Mouse (Mus musculus) hindbrain, embryonic 11.5 days (tissue): ENCODE measurements around the gene Alkbh3. TPM values are rescaled to one million over a fixed set of nuclear protein-coding genes. Genes with fewer than 3 reads are reported as not detected.

Experiments used
- ATAC-seq: fragments of 200-750 bp; cut with Nextera tagmentation; 2 replicates; pipeline ENCODE4 v1.8.0; 2017; ENCODE audit warnings: mild to moderate bottlenecking, moderate TSS enrichment, moderate library complexity; ENCODE audit not compliant: low FRiP score
- DNase-seq: peaks from one replicate; pipeline ENCODE4 v3.0.0-alpha.2; 2015; ENCODE audit warnings: low spot score
- H3K27ac ChIP-seq: fragments of 300-500 bp; sonication (generic); 2 replicates; pipeline ENCODE4 v1.5.1; 2014; ENCODE audit warnings: mild to moderate bottlenecking, low read depth, low read length
- H3K27me3 ChIP-seq: fragments of 300-500 bp; sonication (generic); 2 replicates; pipeline ENCODE4 v1.6.1; 2014; ENCODE audit warnings: mild to moderate bottlenecking, low read length, moderate library complexity, mixed read lengths; ENCODE audit not compliant: control insufficient read depth, insufficient read depth
- H3K36me3 ChIP-seq: fragments of 300-500 bp; sonication (generic); 2 replicates; pipeline ENCODE4 v1.6.1; 2014; ENCODE audit warnings: mild to moderate bottlenecking, low read length, moderate library complexity, mixed read lengths; ENCODE audit not compliant: control insufficient read depth, insufficient read depth
- H3K4me1 ChIP-seq: fragments of 300-500 bp; sonication (generic); replicated peaks from 2 replicates; pipeline ENCODE4 v1.6.1; 2014; ENCODE audit warnings: low read length, mixed read lengths; ENCODE audit not compliant: control insufficient read depth, insufficient read depth
- H3K4me2 ChIP-seq: fragments of 300-500 bp; sonication (generic); replicated peaks from 2 replicates; pipeline ENCODE4 v1.6.1; 2014; ENCODE audit warnings: mild to moderate bottlenecking, low read depth, low read length
- H3K4me3 ChIP-seq: fragments of 300-500 bp; sonication (generic); 2 replicates; pipeline ENCODE4 v1.5.1; 2014; ENCODE audit warnings: low read depth, low read length
- H3K9ac ChIP-seq: fragments of 300-500 bp; sonication (generic); 2 replicates; pipeline ENCODE4 v1.6.1; 2014; ENCODE audit warnings: low read depth, low read length
- H3K9me3 ChIP-seq: fragments of 300-500 bp; sonication (generic); 2 replicates; pipeline ENCODE4 v1.6.1; 2016; ENCODE audit warnings: low read length; ENCODE audit not compliant: control insufficient read depth
- WGBS: fragments of 180-500 bp; shearing (Covaris S2); extraction: QIAGEN DNeasy Blood & Tissue Kit; methylation state at CpG from one replicate; pipeline ENCODE4 v1.1.7; 2014; 5-methylcytosine and 5-hydroxymethylcytosine counted together
- polyA plus RNA-seq: library from polyadenylated mRNA; unstranded; fragments of >200 nt; fragmentation: Nextera tagmentation; extraction: Ambion mirVana; gene quantifications from 2 replicates; pipeline ENCODE4 v1.2.1, GENCODE M21; 2014

Gene Alkbh3
- polyA plus RNA-seq, 1 experiment from 2014 or later, result 51.9 TPM

DNA sequence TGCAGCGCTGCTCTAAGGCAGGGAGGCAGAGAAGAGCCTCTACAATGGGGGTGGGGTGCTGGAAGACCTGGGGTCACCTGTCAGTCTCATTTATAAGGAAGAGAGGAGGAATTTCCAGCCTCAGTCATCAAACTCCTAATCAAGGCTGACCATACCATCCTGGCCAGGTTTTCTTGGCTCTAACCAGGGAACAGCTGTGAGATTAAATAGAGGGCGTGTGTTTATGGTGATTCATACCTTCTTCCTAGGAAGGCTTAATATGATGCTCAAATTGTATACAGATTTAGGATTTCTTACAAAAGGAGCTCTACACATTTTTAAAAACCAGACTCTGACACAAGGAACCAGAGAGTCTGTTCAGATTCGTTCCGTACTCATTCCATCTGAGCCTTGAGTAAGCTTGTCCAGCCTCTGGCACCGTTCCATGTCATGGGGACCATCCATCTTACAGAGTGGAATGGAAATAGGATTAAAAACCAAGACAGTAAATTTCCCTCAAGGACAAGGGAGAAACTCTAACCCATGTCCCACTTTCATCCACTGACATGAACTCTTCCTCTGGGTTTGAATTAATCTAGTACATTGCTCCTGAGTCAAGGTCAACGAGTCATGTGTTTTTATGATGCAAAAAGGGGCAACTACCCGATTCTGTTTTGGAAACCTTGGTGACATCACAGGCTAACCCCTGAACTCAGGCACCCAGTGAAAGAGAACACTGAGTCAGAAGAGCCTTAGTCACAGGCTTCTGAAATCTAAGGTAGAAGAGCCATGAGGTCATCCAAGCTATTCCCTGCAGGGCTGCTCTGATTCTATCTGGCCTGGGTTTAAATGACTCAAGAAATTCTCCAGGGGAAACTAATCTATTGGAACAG, 31.1 kb downstream of the Alkbh3 start:
- DNase-seq (no peak), ATAC-seq (no peak)
- Histone ChIP-seq H3K36me3 (no peaks in the 10 kb centered on the region), H3K9ac (no peak overlapping the region), H3K27ac (no peak overlapping the region), H3K4me2 (no peak overlapping the region), H3K27me3 (no peaks in the 10 kb centered on the region), H3K4me1 (peaks cover 4% of the 10 kb centered on the region; the same call in 1 of the 2 replicates), H3K4me3 (no peak overlapping the region), H3K9me3 (no peaks in the 10 kb centered on the region)
- WGBS, result 89% methylated on average over 7 of the region's 7 CpGs

DNA sequence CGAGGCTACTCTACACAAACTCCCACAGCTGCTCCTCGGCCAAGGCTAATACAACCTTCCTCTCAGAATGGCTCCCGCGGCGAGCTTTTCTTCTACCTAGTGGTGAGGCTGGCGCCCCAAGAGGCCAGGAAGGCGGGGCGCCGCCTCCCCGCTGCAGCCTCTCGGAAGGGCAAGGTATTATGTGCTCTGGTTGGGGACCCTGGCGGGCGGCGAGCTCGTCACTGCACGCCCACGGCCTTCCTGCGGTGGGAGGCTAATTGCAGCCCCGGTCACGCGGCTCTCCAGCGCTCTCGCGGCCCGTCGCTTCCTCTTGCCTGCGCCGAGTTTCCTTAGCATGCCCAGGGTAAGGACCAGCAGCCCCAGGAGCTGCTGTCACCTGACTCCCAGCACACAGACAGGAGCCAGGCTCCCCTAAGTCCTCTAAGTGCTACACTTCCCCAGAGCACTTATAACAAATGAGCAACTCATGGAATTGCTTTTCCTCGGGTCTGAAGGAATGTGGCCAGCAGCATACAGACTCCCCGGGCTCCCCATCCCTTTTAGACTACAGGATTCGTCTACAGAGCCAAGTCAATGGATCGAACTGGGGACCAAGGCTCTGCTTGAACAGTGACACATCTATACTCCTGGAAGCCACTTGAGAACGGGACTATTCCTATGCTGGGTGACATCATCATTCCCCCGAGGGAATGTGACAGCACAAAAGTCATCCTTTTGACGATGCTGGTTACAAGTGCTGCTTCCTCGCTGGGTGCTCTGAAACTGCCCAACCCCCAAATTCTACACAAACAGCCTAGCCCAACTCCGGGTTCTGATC, 34.0 kb downstream of the Alkbh3 start:
- no peak overlapping the region for H3K27ac ChIP-seq
- ATAC-seq (peak; percentile 70), DNase-seq (peak; percentile 74)
- H3K4me1 ChIP-seq, result peaks cover 4% of the 10 kb centered on the region; the same call in 1 of the 2 replicates
- peak overlapping the region; percentile 33 for H3K4me3 ChIP-seq
- H3K27me3 ChIP-seq, result no peaks in the 10 kb centered on the region
- 4% methylated on average over 37 of the region's 37 CpGs for WGBS
- peak overlapping the region; percentile 64 for H3K9ac ChIP-seq
- peak overlapping the region; percentile 75 for H3K4me2 ChIP-seq
- no peaks in the 10 kb centered on the region for H3K36me3 ChIP-seq
- H3K9me3 ChIP-seq, result no peaks in the 10 kb centered on the region

DNA sequence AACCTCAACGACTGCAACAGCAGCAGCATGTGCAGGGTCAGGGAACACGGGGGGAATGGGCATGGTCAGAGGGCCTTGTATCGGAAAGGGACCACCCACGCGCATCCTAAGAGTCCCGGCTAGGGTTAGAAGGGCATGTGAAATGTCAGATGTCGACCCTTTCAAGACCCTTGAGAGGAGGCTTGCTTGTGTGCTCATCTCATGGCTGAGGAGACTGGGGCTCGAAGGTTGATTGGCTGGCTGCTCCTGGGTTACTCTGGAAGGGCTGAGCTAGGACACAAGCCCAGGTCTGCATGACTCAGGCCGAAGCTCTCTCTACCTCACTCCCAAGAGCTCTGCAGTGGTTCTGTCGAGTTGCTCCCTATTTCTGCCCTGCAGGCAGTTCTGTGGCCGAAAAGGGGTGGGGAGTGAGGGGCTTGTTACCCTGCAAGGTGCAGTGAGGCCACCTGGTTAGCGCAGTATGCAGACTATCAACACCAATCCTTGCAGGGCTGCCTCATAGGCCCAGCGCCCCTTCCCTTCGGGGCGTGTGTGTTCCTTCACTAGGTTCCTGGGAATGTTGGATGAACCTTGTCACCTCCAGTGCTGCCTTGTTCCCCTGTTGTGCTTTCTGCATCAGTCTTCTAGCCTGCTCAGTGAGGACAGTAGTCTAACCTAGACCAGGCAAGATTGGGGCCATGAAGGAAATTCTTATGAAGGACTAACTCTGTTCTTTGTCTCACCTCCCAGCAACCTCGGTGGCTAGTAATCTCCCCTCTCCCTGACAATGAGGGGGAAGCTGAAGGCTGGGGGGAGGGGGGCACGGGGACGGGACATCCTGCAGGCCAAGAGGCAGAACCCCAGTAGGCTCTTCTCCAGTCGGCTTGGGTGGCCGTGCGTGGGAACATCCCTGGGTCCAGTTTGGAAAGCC, 34.8 kb downstream of the Alkbh3 start:
- Histone ChIP-seq H3K9me3 (no peaks in the 10 kb centered on the region), H3K9ac (peak overlapping the region; percentile 64), H3K4me2 (peak overlapping the region; percentile 75), H3K4me3 (peak overlapping the region; percentile 33), H3K36me3 (no peaks in the 10 kb centered on the region), H3K4me1 (peaks cover 4% of the 10 kb centered on the region; the same call in 1 of the 2 replicates), H3K27ac (no peak overlapping the region), H3K27me3 (no peaks in the 10 kb centered on the region)
- peak; percentile 45 for DNase-seq
- peak; percentile 41; the same call in 1 of the 2 replicates for ATAC-seq
- 16% methylated on average over 21 of the region's 21 CpGs for WGBS

DNA sequence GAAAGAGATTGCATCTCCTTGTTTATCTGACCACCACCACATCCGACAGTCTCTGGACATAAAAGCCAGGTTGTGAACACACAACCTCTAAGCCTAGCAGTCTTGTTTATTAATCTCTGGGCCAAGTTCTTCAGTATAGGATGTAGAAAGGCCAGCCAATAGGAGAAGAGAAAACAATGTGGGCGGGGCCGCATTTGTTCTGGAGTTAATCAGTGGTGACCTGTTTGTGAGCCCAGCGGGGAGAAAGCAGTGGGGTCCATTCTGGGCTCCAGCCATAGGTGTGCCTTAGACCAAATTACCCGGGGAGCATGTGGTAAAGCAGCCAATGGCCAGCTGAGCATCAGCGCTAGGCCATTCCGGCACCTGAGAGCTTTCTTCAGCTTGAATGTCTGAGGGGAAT, 35.6 kb downstream of the Alkbh3 start:
- no peak overlapping the region for H3K4me2 ChIP-seq
- no peaks in the 10 kb centered on the region for H3K36me3 ChIP-seq
- WGBS, result 47% methylated on average over 7 of the region's 7 CpGs
- H3K27me3 ChIP-seq, result no peaks in the 10 kb centered on the region
- H3K9me3 ChIP-seq, result no peaks in the 10 kb centered on the region
- no peak overlapping the region for H3K9ac ChIP-seq
- H3K27ac ChIP-seq, result no peak overlapping the region
- peaks cover 4% of the 10 kb centered on the region; the same call in 1 of the 2 replicates for H3K4me1 ChIP-seq
- no peak overlapping the region for H3K4me3 ChIP-seq
- DNase-seq (peak; percentile 28), ATAC-seq (peak; percentile 48; the same call in 1 of the 2 replicates)

DNA sequence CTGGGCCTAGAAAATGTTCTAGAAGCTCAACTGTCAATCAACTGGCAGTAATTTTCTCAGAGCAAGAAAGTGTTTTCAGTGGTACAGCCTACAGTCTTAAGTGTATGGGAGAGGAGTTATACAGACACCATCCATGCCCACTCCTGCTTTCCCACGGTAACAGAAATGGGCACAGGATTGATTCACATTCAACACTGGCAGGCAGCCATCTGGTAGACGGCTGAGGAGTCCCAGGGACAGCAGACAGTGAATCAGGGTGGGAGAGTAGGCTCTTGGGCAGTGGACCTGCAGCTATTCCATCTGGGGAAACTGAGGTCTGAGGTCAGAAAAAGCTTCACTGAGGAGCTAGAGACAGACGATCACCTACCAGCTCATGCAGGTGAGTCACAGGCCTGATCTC, 39.0 kb downstream of the Alkbh3 start:
- Histone ChIP-seq H3K27me3 (no peaks in the 10 kb centered on the region), H3K9ac (no peak overlapping the region), H3K36me3 (no peaks in the 10 kb centered on the region), H3K4me1 (peaks cover 2% of the 10 kb centered on the region; the same call in 1 of the 2 replicates), H3K4me3 (no peak overlapping the region), H3K4me2 (no peak overlapping the region), H3K9me3 (no peaks in the 10 kb centered on the region), H3K27ac (no peak overlapping the region)
- ATAC-seq (no peak), DNase-seq (no peak)
- 72% methylated on average over 3 of the region's 3 CpGs for WGBS

DNA sequence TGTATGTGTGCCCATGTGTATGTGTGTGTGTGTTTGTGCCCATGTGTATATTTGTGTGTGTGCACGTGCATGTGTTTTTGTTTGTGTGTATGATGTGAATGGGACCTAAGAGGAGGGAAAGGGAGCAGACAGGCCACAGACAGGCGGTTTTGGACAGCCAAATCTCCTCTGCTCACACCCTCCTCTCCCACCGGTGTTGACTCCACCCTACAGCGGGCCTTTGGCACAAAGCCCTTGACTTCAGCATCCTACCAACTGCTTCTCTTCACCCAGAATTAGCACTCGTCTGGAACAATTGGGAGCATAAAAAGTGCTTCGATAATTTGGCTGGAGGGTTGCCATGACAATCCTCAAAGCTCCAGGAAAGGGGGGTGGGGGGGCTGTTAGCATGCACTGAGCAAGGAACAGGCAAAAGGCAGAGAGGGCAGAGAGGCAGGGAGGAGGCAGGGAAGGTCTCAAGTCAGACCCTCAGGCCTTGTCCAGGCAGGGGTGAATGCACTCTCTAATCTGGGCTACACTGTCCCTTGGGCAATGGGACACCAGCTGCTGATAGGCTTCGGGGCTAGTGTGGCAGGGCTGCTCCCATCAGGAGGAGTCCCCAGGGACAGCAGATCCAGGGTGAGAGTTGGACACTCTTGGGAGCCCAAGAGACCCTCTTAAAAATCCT, 46.0 kb downstream of the Alkbh3 start:
- Histone ChIP-seq H3K4me1 (no peaks in the 10 kb centered on the region), H3K4me3 (no peak overlapping the region), H3K9me3 (no peaks in the 10 kb centered on the region), H3K27me3 (no peaks in the 10 kb centered on the region), H3K27ac (no peak overlapping the region), H3K4me2 (no peak overlapping the region), H3K9ac (no peak overlapping the region), H3K36me3 (no peaks in the 10 kb centered on the region)
- DNase-seq (no peak), ATAC-seq (peak; percentile 22)
- 62% methylated on average over 7 of the region's 7 CpGs for WGBS

DNA sequence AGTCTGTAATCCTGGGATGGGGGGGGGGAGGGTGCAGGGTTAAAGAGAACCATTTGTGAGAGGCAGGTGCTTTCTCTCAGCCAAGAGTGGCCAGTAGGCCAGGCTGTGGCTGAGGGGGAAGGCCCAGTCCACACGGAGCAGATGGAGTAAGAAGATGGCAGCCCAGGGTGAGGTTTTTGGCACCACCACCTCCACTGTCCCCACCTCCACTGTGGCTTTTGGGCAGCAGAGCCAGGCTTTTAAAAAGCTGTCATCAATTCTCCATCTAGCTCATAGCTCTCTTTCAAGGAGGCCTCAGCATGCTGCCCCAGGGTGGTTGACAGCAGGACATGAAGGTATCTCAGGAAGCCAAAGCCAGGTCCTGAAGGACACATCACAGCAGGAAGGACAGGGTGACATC, 46.8 kb downstream of the Alkbh3 start:
- Histone ChIP-seq H3K27ac (no peak overlapping the region), H3K36me3 (no peaks in the 10 kb centered on the region), H3K9me3 (no peaks in the 10 kb centered on the region), H3K4me1 (no peaks in the 10 kb centered on the region), H3K4me3 (no peak overlapping the region), H3K9ac (no peak overlapping the region), H3K4me2 (no peak overlapping the region), H3K27me3 (no peaks in the 10 kb centered on the region)
- DNase-seq (no peak), ATAC-seq (no peak)
- 93% methylated on average over 1 of the region's 1 CpGs for WGBS

DNA sequence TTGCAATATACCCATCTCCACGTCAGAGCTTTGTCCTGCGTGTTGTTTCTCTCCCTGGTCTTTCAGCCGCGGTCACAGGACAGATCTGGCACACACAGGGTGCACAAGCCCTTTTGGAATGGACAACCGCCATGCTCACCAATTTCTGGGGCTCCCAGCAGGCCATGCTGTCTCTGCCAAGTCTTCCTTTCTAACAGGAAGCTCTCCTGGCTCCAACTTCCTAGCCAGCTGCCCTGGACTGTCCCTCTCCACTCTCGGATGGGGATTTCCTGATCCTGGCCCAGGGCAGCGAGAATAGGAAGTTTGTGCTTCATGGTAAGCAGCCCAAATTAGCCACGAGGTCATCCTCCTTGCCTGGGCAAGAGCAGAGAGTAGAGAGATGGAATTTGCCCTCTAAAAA, 48.9 kb downstream of the Alkbh3 start:
- no peak overlapping the region for H3K9ac ChIP-seq
- no peaks in the 10 kb centered on the region for H3K4me1 ChIP-seq
- no peak overlapping the region for H3K4me3 ChIP-seq
- H3K27me3 ChIP-seq, result peaks cover 13% of the 10 kb centered on the region
- H3K4me2 ChIP-seq, result no peak overlapping the region
- 77% methylated on average over 8 of the region's 8 CpGs for WGBS
- ATAC-seq, result no peak
- no peak overlapping the region for H3K27ac ChIP-seq
- no peak for DNase-seq
- no peaks in the 10 kb centered on the region for H3K9me3 ChIP-seq
- no peaks in the 10 kb centered on the region for H3K36me3 ChIP-seq
